Mouse (Mus musculus) heart, adult 2 months (tissue): Measurements from ENCODE around the gene Zyg11a.

Experiments
- CTCF ChIP-seq: fragments of 200-600 bp; IDR thresholded peaks from 2 replicates; pipeline ENCODE4 v1.8.1; 2022; ENCODE audit warnings: antibody characterized with exemption, mild to moderate bottlenecking, moderate library complexity
- EP300 ChIP-seq: fragments of 200-500 bp; IDR thresholded peaks from 2 replicates; pipeline ENCODE4 v1.6.1; 2011; ENCODE audit warnings: low read depth, low read length, control low read depth; ENCODE audit not compliant: insufficient read depth
- POLR2A ChIP-seq: fragments of 200-500 bp; IDR thresholded peaks from 2 replicates; pipeline ENCODE4 v1.6.1; 2011; ENCODE audit warnings: mild to moderate bottlenecking, low read depth, low read length, control low read depth; ENCODE audit not compliant: insufficient read depth

- no peak for TF ChIP-seq CTCF
- no peak for TF ChIP-seq EP300
- no peak for TF ChIP-seq POLR2A
Measured at GRCm38 (mm10) chr4:108217332-108218179, at the start of gene Zyg11a.
